Mouse (Mus musculus): ENCODE results near the gene Tipin. TPM values are rescaled to one million over a fixed set of nuclear protein-coding genes. Genes with fewer than 3 reads are reported as not detected.

Gene Tipin
- total RNA-seq (2012; rRNA removed): 179 and 248 TPM in 2 replicates
- total RNA-seq (2014; rRNA removed): 443 and 624 TPM in 2 replicates
- 204 and 235 TPM in 2 replicates for polyA plus RNA-seq (2012; ENCODE audit: insufficient read length, low read depth)

DNA sequence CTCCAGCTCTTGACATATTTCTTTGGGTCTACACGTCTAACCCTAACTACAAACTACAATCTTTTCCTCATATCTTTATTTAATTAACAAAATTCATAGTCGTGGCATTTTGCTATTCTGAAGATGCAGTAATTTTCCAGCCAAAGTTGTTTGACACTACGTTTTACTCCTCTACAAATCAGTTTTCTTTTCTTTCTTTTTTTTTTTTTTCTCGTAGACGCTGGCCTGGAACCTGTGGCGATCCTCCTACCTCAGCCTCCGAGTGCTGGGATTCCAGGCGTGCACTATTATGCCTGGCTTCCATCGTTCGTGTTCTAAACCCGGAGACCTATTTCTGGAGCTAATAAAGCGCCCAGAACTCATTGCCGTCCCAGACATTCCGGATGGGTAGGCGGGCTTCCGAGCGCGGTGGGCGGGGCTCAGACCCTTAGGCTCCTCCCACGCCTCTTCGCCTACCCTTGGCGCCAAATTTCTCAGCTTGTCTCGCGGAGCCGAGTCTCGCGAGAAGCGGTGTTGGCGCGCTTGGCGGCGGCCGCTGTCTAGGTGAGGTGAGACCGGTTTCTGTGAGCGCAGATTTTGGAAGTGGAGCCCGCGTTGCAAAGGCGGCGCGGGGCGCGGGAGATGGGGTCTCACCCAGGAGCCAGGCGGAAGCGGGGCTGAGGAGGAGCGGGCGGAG, at the start of gene Tipin:
Gene Tipin (plus strand): TSS at position 477 of the 676 bp plus-strand sequence.
- Histone ChIP-seq H3K27ac (ENCODE audit: insufficient read depth, low read depth) (peak within 1 kb of the TSS; percentile 69), H3K9me3 (replicated peaks; ENCODE audit: low read length) (no peaks in the 10 kb centered on the region), H3K9ac (ENCODE audit: insufficient read depth, low read depth) (peak within 1 kb of the TSS; percentile 87), H3K79me2 (replicated peaks; ENCODE audit: control insufficient read depth, extremely low read depth, insufficient read depth, poor library complexity, severe bottlenecking) (peaks cover 46% of the 10 kb centered on the region), H3K4me2 (ENCODE audit: insufficient read depth, low read depth, poor library complexity, severe bottlenecking) (peak within 1 kb of the TSS; percentile 99), H3K36me3 (replicated peaks in 1 of 2; ENCODE audit: control insufficient read depth in 1 of 2, insufficient read depth in 1 of 2, low read length in 1 of 2) (peaks cover 0 to 15% of the 10 kb centered on the region in 2 experiments), H3K4me1 (ENCODE audit: control insufficient read depth in 1 of 2, insufficient read depth in 2 of 2) (peaks cover 0 to 12% of the 10 kb centered on the region in 2 experiments; a peak in 2 of 4 replicates), H3K27me3 (replicated peaks) (no peaks in the 10 kb centered on the region), H3K4me3 (replicated peaks in 1 of 3; ENCODE audit: low read depth in 2 of 3, low read length in 2 of 3, poor library complexity in 1 of 3) (peak within 1 kb of the TSS; percentile 94 to 99 (median 95))
- no peak for TF ChIP-seq USF2 (conservative IDR thresholded peaks at IDR 0.05; ENCODE audit: low read depth, low read length)
- no peak for TF ChIP-seq CHD1 (IDR thresholded peaks at IDR 0.05; ENCODE audit: low read depth, low read length)
- TF ChIP-seq BHLHE40 (IDR thresholded peaks at IDR 0.05; ENCODE audit: low read depth, low read length): no peak
- TF ChIP-seq MXI1 (IDR thresholded peaks at IDR 0.05; ENCODE audit: low read depth, low read length): peak; percentile 79; the same call in 1 of the 2 replicates
- no peak for TF ChIP-seq ZC3H11A (IDR thresholded peaks at IDR 0.05; ENCODE audit: low read depth, low read length)
- TF ChIP-seq SIN3A (IDR thresholded peaks at IDR 0.05; ENCODE audit: low read length): peak; percentile 64; the same call in 1 of the 2 replicates
- TF ChIP-seq MYC (IDR thresholded peaks at IDR 0.05; ENCODE audit: low read depth, low read length): no peak
- TF ChIP-seq ZNF384 (IDR thresholded peaks at IDR 0.05; ENCODE audit: low read depth, low read length): no peak
- no peak for TF ChIP-seq JUND (conservative IDR thresholded peaks at IDR 0.05; ENCODE audit: low read depth, low read length)
- no peak for TF ChIP-seq ELF1 (IDR thresholded peaks at IDR 0.05; ENCODE audit: low read depth, low read length)
- TF ChIP-seq POLR2AphosphoS2 (IDR thresholded peaks at IDR 0.05; ENCODE audit: low read depth, low read length): peak; percentile 87; the same call in 1 of the 2 replicates
- TF ChIP-seq IRF4 (IDR thresholded peaks at IDR 0.05; ENCODE audit: low read depth, low read length): no peak
- TF ChIP-seq USF1 (IDR thresholded peaks at IDR 0.05; ENCODE audit: low read depth, low read length): no peak
- TF ChIP-seq NELFE (IDR thresholded peaks at IDR 0.05; ENCODE audit: low read depth, low read length): peak; percentile 93
- TF ChIP-seq SMC3 (IDR thresholded peaks at IDR 0.05; ENCODE audit: low read depth, low read length): no peak
- TF ChIP-seq TBP (conservative IDR thresholded peaks at IDR 0.05; ENCODE audit: low read depth, low read length): 0 out of 2 replicates have a peak, but pooled peaks have one; percentile 52
- peak; percentile 99 for TF ChIP-seq POLR2A (IDR thresholded peaks at IDR 0.05; ENCODE audit: low read depth, low read length)
- TF ChIP-seq JUN (IDR thresholded peaks at IDR 0.05; ENCODE audit: insufficient read depth, low read depth, low read length): no peak
- TF ChIP-seq GABPA (IDR thresholded peaks at IDR 0.05; ENCODE audit: insufficient replicate concordance, low read depth, low read length): no peak
- TF ChIP-seq MEF2A (IDR thresholded peaks at IDR 0.05; ENCODE audit: borderline replicate concordance, low read depth, low read length): no peak
- no peak for TF ChIP-seq RAD21 (IDR thresholded peaks at IDR 0.05; ENCODE audit: low read depth, low read length)
- no peak for TF ChIP-seq ZKSCAN1 (IDR thresholded peaks at IDR 0.05; ENCODE audit: borderline replicate concordance, low read depth, low read length)
- TF ChIP-seq EP300 (IDR thresholded peaks at IDR 0.05; ENCODE audit: low read length): no peak
- no peak for TF ChIP-seq MAZ (IDR thresholded peaks at IDR 0.05; ENCODE audit: low read depth, low read length)
- peak; percentile 98 for TF ChIP-seq E2F4 (IDR thresholded peaks at IDR 0.05; ENCODE audit: insufficient replicate concordance, low read depth, low read length)
- TF ChIP-seq CHD2 (IDR thresholded peaks at IDR 0.05; ENCODE audit: low read length): peak; percentile 100
- TF ChIP-seq KAT2A (IDR thresholded peaks at IDR 0.05; ENCODE audit: insufficient replicate concordance, low read length): peak; percentile 83; the same call in 1 of the 2 replicates
- TF ChIP-seq MAX (IDR thresholded peaks at IDR 0.05; ENCODE audit: low read length): no peak
- no peak; the same call in 1 of the 2 replicates for TF ChIP-seq ZMIZ1 (IDR thresholded peaks at IDR 0.05; ENCODE audit: low read depth, low read length)
- no peak for TF ChIP-seq PAX5 (IDR thresholded peaks at IDR 0.05; ENCODE audit: low read length)
- no peak for TF ChIP-seq NRF1 (IDR thresholded peaks at IDR 0.05; ENCODE audit: low read depth, low read length)
- TF ChIP-seq ETS1 (conservative IDR thresholded peaks at IDR 0.05; ENCODE audit: low read depth, low read length): no peak
- TF ChIP-seq RCOR1 (conservative IDR thresholded peaks at IDR 0.05; ENCODE audit: low read depth, low read length): no peak
- TF ChIP-seq TCF12 (IDR thresholded peaks at IDR 0.05; ENCODE audit: low read depth, low read length): peak; percentile 68
- 0 out of 2 replicates have a peak, but pooled peaks have one; percentile 37 for TF ChIP-seq UBTF (IDR thresholded peaks at IDR 0.05; ENCODE audit: low read depth, low read length)
- no peak for TF ChIP-seq MAFK (IDR thresholded peaks at IDR 0.05; ENCODE audit: insufficient replicate concordance, low read length)
- TF ChIP-seq CTCF (conservative IDR thresholded peaks at IDR 0.05 in 1 of 2, IDR thresholded peaks at IDR 0.05 in 1 of 2; ENCODE audit: low read depth in 2 of 2, low read length in 2 of 2): no peak
- TF ChIP-seq HCFC1 (IDR thresholded peaks at IDR 0.05; ENCODE audit: low read depth, low read length): peak; percentile 53
- DNase-seq (ENCODE audit: extremely low read depth): peak; percentile 92
- in situ Hi-C loops (cut with MboI; ENCODE audit: low pct_ligation_motif_present, low pct_unique_long_range_greater_than_20kb, low sequenced_read_pairs) (no loop called here), dilution Hi-C loops (cut with MboI; ENCODE audit: extremely low pct_ligation_motif_present, extremely low pct_unique_long_range_greater_than_20kb, low sequenced_read_pairs) (no loop called here)

All from CH12.LX (cell line).